Mouse (Mus musculus) frontal cortex, adult 2 months (tissue): ENCODE results near the gene Ifi208. TPM values are rescaled to one million over a fixed set of nuclear protein-coding genes. Genes with fewer than 3 reads are reported as not detected.
"Not testable (repeated sequence)": the region's sequence is repeated elsewhere in the genome, so short reads cannot be mapped to it uniquely, and the experiment has no call there.

Experiments
- DNase-seq, 2 experiments: peaks; one replicate each; pipeline ENCODE4 v3.0.0; 2022; ENCODE audit warnings: low spot score in 1 of 2; ENCODE audit errors: extremely low spot score in 1 of 2
- polyA plus RNA-seq: library from polyadenylated mRNA; depleted of rRNA; stranded (reverse); fragments of >200 nt; gene quantifications from 2 replicates; pipeline ENCODE4 v1.2.3, GENCODE M21; 2012; rRNA removed

Ifi208 gene
- 0.02 TPM in 1 of 2 replicates, not detected in the other for polyA plus RNA-seq

DNA sequence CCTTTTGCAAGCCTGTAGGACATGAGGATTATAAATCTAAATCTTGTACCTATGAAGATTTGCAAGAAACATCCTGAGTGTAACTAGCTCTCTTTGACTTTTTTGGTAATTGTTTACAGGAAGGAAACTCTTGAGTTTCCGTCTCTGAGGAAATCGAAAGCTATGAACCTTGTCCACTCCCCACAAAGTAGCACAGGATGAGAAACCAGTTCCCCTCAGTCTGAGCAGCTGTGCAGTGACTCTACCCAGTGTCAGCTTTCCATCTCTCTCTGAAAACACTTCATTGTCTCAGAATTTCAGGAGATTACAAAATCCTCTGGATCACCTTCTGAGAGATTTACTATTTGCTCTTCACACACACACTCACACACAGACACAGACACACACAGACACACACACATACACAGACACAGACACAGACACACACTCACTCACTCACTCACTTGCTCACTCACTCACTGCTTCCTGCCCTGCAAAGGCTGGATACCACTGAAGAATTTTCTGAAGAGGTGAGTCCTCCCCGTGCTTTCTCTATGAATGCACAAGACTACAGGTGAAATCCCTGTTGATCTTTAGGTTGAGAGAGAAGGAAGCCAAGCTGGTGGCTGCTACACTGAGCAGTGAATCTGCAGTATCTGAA lies at the start of gene Ifi208:
Gene Ifi208 (plus strand): TSS at position 218 of the 640 bp plus-strand sequence.
- not testable (repeated sequence) for DNase-seq

GRCm38 (mm10) chr1:173624052-173624451 lies 49.4 kb upstream of the Ifi208 start:
- no peak for DNase-seq

GRCm38 (mm10) chr1:173626686-173627085 lies 46.8 kb upstream of the Ifi208 start:
- DNase-seq = no peak

DNA sequence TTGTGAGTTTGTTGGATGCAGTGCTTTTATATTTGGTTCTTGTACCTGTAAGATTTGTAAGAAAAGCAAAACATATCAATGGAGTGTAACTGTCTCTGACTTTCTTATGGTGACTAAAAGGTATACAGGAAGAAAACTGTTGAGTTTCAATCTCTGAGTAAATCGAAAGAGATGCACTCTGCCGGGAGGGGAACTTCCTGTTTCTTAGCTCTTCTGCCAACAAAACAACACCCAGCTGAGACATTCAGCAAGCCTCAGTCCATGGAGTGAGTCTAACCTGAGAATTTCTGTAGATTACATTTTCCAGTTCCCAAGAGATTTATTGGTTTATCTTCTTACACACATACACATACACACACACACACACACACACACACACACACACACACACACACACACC lies 42.9 kb upstream of the Ifi208 start, which contains the start of gene Ifi209:
Gene Ifi209 (plus strand): TSS at position 296 of the 400 bp plus-strand sequence.
- not testable (repeated sequence) for DNase-seq

DNA sequence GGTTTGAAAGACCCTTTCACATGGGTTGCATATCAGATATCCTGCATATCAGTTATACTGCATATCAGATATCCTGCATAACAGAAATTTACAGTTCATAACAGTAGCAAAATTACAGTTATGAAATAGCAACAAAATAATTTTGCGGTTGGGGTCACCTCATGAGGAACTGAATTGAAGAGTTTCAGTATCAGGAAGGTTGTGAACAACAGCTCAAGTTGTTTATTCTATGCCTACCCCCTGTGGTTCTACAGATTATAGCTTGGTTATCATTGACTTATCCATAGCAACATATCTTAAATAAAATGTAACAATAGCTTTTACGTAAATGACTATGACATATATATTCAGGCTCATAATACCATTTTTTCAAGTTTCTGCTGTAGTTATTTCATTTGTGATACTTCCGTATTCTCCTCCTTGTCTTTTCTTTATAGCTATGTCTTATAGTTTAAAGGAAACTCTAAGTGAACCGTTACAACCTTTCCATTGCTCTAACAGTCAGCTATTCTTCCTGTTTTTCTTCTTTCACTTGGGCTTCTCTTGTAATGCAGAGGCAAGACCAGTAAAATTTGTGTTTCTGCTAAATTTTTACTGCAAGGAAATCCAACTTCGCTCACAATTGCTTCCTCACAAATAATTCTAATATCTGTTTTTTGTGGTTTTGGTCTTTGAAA lies 39.4 kb upstream of the Ifi208 start:
- no peak for DNase-seq

GRCm38 (mm10) chr1:173645393-173645792 lies 28.1 kb upstream of the Ifi208 start:
- no peak for DNase-seq

GRCm38 (mm10) chr1:173657973-173658372 lies 15.5 kb upstream of the Ifi208 start:
- DNase-seq = no peak

- DNase-seq = not testable (repeated sequence)
These were observed 5.1 kb downstream of the Ifi208 start for GRCm38 (mm10) chr1:173678605-173679004.

DNA sequence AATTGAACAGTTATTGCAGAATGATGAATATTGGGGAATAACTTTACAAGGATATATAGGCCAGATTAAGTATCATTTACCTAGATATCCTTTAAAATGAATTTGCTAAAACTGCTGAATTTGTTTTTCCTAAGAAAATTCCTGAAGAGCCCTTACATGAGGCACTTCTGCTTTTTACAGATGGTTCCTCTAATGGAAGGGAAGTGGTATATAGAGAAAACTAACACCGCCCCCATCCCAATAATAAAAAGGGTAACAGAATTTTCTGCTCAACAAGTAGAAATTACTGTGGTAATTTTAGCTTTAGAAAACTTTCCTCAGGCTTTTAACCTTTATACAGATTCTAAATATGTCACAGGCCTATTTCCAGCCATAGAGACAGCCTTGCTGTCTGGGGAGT lies 20.8 kb downstream of the Ifi208 start:
- peak in 1 of 2 experiments; percentile 1 for DNase-seq

DNA sequence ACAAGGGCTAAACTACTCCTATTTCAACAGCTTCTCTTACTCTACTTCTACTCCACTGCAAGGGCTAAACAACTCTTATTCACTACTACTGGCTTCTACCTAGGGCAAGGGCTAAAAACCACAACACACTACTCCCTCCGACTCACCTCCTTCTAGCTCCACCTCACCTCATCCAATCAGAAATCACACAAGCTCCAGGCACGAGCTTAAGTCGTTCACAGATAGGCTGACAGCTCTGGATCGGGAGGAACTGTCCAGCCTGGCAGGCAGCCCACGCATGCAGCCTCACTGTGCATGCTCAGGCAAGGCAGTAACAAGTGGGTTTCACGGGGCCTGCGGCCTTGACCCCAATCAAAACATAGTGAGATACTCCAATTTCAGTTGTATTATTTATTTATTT lies 59.7 kb downstream of the Ifi208 start:
- no peak for DNase-seq

DNA sequence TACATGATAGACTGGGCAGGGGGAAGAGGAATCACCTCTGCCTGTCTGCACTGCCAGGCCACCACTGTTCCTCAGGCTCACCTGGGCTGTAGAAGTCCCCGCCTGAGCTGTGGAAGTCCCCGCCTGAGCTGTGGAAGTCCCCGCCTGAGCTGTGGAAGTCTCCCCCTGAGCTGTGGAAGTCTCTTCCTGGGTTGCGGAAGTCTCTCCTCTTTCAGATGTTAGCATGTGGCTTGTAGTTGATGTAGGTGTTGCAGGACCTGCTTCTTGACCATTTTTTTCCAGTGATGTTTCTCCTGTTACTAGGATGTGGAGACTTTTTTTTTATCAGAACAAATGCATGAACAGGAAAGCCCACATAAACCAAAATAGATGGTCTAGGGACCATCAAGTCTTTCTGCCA lies 61.5 kb downstream of the Ifi208 start:
- not testable (repeated sequence) for DNase-seq

DNA sequence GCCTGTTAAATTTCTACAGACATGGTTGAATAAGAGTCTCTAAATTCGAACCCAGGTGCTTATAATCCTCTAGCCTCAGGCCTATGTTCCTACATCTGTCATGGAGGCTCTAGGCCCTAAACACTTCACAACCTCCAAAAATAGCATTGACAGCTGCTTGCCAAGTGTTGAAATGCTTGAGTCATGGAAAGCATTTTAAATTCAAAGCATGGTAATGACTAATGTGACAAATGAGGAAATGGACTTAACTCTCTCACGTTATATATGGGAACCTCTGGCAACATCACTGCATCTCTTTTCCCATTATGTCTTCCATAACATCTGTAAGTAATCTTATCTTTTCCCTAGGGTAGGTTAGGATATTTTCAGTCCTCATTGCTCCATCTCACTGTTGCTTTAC lies 63.5 kb downstream of the Ifi208 start:
- DNase-seq = no peak

DNA sequence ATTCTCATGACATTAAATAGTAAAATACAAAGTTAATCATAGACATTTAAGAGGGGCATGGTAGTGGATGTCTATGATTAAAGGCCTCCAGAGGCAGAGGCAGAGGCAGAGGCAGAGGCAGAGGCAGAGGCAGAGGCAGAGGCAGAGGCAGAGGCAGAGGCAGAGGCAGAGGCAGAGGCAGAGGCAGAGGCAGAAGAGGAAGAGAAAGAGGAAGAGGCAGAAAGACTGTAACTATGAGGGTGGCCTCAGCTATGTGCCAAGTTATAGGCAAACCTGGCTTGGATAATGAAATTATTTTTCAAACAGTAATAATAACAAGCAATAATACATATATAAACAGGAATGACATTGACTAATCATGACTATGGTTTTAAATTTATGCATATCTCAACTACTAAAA lies 67.1 kb downstream of the Ifi208 start:
- no peak for DNase-seq

- no peak for DNase-seq
These were observed 68.2 kb downstream of the Ifi208 start, which contains the start of gene Ifi207 for GRCm38 (mm10) chr1:173741656-173742055. Gene Ifi207 (minus strand): TSS chr1:173741747.

- no peak for DNase-seq
These were observed 68.8 kb downstream of the Ifi208 start for GRCm38 (mm10) chr1:173742262-173742661.

Other genes with a start within 250 kb of the Ifi208 start
- gene Ifi206, start 182.6 kb upstream of the Ifi208 start, polyA plus RNA-seq = 0.12 and 0.13 TPM in 2 replicates
- gene Ifi214, start 137.7 kb upstream of the Ifi208 start, polyA plus RNA-seq = 0.06 TPM in 1 of 2 replicates, not detected in the other
- 0.19 and 0.32 TPM in 2 replicates for gene Ifi213, start 74.4 kb upstream of the Ifi208 start, polyA plus RNA-seq
- gene Ifi209, start 42.8 kb upstream of the Ifi208 start, polyA plus RNA-seq = 0.16 and 0.23 TPM in 2 replicates
- 0.34 and 0.38 TPM in 2 replicates for gene Ifi207, start 68.1 kb downstream of the Ifi208 start, polyA plus RNA-seq
- gene Ifi204, start 93.3 kb downstream of the Ifi208 start, polyA plus RNA-seq = 0.13 and 0.54 TPM in 2 replicates
- 0.13 and 0.14 TPM in 2 replicates for gene Ifi211, start 239.4 kb downstream of the Ifi208 start, polyA plus RNA-seq